Mouse (Mus musculus): ENCODE measurements around the gene Fbxl14.

- TF ChIP-seq CTCF (IDR thresholded peaks at IDR 0.05; ENCODE audit: insufficient read depth, low read length) (no peak), POLR2A (IDR thresholded peaks at IDR 0.05; ENCODE audit: borderline replicate concordance, extremely low read depth, low read depth, low read length) (no peak)
Measured at GRCm38 (mm10) chr6:119487085-119487458, 7.6 kb downstream of the Fbxl14 start.

Data from lung, adult 2 months (tissue).